Mouse (Mus musculus) left cerebral cortex, adult 8-10 months (tissue): ENCODE results near the gene Tmx4. TPM values are rescaled to one million over a fixed set of nuclear protein-coding genes. Genes with fewer than 3 reads are reported as not detected.

Experiments used
- DNase-seq, 2 experiments: peaks; one replicate each; pipeline ENCODE4 v3.0.0; 2022; ENCODE audit warnings: low spot score in 2 of 2
- total RNA-seq, 4 experiments: library from RNA; stranded (reverse); gene quantifications; 2 replicates each; pipeline ENCODE4 v1.2.4; 2022

Gene Tmx4
- total RNA-seq, 4 experiments from 2014 or later: 177 to 194 (median 188) TPM

- no peak for DNase-seq
These were observed 84.5 kb downstream of the Tmx4 start for GRCm38 (mm10) chr2:134559422-134559821.

DNA sequence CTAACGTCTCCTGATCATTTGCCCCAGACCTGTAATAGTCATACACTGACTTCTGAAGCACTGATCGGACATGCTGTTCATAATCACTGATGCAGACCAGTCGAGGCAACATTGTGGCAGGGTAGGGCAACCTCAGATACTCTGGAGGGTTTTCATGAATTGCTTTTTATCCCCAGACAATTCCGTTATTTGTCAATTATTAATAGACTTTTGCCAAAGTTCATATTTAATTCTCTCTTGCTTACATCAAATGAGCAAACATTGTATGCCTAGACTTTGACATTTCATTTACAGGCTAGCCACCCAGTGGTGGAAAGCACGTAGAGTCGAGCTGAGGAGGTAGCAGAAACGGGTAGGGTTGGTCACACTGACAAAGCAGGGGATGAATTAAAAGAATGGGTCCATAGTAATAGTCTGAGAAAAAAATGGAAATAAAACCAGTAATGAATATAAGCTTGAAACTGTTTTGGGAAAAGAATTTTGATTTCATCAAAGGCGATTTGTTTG, 89.7 kb downstream of the Tmx4 start, which contains the start of gene Hao1:
TSS of gene Hao1 (minus strand) at position 148 of the 507 bp plus-strand sequence.
- DNase-seq: no peak

GRCm38 (mm10) chr2:134552358-134552757, 91.6 kb downstream of the Tmx4 start:
- no peak for DNase-seq

DNA sequence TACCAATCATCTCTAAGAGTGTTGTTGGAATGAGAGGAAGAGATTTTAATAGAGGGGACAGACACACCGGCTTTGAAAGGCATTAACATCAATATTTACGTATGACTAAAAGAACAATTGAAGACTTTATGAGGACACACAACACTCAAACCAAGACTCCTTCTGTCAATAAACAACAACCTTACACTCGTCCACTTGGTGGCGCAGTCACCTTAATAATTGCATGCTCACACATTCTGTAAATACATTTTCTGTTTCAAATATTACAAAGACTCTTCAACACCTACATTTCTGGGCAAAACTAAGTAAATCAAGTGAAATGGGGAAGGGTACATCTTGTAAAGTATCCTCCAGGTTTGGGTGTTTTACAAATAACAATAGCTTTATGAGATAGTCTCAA, 94.2 kb downstream of the Tmx4 start:
- no peak for DNase-seq

DNA sequence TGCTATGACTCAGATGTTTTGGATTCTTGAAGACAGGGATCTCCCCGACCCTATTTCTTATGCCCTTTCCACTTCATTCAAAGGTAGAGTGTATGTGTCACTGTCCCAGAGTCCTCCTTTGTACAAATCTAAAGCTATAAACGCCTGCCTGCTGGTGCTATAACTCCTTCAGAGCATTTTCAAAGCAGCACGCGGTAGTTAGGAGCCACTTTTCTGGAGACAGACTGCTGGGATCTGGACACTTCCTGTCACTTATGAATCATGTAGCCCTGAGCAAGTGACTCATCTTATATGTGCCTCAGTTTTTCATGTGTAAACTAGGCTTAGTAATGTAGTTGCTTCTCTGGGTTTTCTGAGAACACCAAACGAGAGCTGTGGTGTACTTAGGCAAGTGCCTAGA, 98.8 kb downstream of the Tmx4 start:
- DNase-seq: no peak

- no peak for DNase-seq
These were observed 99.5 kb downstream of the Tmx4 start for GRCm38 (mm10) chr2:134544321-134545065.

Other genes with a start within 250 kb of the Tmx4 start
- gene Hao1, start 89.8 kb downstream of the Tmx4 start, total RNA-seq: under 1 TPM in 1 of 4 experiments, not detected in 3; 0.17 TPM
- 100 to 1,000 TPM; 164 to 194 (median 178) TPM for gene Plcb1, start 141.9 kb upstream of the Tmx4 start, total RNA-seq